Mouse (Mus musculus): Measurements from ENCODE around the gene Olfr1427.
"Not testable (repeated sequence)": the region's sequence is repeated elsewhere in the genome, so short reads cannot be mapped to it uniquely, and the experiment has no call there.

Gene Olfr1427

DNA sequence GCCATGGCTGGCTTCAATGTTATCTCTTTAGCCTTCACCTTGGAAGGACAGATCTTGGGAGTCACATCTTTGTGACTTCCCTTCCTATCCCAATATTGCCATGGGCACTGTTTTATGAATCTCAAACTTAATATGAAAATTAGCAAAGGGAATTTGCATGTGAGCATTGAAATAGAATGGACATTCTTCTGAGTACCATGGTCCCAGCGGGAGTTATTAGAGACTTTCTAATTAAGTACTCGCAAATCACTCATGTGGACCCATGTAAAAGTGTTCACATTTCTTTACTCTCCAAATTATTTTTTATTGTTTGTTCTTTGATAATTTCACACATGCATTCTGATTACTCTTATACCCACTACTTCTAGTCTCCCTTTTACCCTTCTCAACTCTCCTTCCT, at the start of gene Olfr1427:
Olfr1427 (minus strand) TSS at position 101 of the 400 bp plus-strand sequence.
- no peak for DNase-seq (ENCODE audit: low spot score)

DNA sequence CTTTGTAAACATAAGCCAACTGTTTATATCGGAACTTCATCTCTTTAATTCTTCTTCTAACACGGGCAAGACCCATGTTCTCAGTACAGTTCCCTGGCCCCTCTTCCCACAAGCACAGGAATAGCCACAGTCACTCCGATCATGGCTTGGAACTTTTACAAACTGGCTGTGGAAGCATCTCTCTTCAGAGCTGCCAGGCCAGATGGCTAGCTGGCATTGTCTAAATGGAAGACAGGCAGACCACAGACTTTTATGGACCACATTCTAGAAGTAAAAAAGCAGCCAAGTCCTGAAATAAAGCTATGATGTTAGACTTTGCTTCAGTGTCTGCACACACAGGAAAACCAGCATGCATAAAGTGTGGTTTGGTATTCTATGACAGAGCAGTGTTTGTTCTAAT, 42.3 kb upstream of the Olfr1427 start:
- DNase-seq (ENCODE audit: low spot score): no peak

- no peak for DNase-seq (ENCODE audit: low spot score)
These were observed 40.2 kb upstream of the Olfr1427 start for GRCm38 (mm10) chr19:12143356-12143755.

DNA sequence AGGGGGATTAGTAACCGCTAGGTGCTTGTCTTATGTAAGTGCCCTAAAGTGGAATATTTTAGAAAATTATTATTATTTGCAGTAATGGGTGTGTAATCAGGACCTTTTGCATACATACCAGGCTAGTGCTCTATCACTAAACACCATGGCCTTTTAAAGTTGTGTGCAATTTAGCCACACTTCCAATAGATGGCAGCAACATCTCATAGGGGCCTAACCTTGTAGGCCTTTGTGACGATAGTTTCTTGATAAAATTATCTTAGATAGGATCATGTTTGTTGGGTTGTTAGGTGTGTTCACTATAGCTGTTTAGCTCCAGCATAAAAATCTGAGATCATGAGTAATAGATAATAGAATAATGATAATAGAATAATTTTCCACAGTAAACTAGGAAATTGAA, 31.2 kb upstream of the Olfr1427 start:
- peak; percentile 62 for DNase-seq (ENCODE audit: low spot score)

DNA sequence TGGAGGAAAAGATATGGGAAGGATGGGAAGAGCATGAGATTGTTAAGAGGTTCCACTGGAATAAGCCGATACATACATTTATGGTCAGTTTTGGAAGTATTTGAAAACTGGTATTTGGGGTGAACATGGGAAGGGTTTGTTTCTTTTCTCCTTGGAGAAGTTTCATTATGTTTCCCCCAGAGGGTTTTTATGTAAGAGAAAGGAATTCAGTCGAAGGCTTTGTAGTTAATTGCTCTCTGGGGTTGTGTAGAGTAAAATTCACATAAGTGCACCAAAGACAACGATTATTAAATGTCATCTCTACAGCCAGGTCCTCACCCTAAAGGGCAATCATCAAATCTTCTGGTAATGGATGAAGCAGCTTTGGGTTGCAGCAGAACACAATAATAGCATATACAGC, 20.0 kb upstream of the Olfr1427 start, which contains the start of gene Olfr76:
Olfr76 (minus strand) TSS at position 101 of the 400 bp plus-strand sequence.
- no peak for DNase-seq (ENCODE audit: low spot score)

DNA sequence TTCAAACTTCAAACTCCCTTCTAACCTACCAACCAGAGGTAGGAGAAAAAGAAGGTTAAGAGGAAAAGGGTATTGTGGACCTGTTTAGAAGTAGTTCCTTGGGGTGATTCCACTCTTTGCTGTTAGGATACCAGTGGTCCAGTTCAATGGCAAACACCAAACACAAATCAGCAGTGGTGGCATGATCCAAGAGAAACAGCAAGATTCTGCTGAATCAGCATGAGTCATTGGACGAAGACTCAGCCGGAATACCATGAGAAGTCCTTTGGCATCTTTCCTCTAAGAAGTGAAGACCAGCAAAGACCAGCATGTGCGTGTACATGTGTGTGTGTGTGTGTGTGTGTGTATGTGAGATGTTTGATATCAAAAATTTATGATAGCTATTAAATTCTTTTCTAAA, 13.3 kb upstream of the Olfr1427 start:
- DNase-seq (ENCODE audit: low spot score): no peak

DNA sequence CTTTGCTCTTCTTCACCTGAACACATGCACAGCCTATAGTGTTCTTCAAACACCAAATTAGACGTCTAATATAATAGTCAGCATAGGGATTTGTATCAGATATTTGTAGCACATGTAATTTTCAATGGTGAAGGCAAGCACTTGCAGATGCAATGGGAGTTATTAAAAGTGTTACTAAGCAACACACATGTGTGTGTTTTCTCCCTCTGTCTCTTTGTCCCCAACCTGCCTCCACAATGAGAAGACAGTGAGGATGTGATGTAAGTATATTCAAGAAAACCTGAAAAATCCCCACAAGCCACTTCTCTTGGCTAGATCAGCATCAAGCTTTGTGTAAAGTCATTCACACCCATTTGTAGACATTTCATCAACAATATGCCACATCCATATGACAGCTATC, 12.7 kb upstream of the Olfr1427 start, which contains the start of gene Olfr1428:
Olfr1428 (minus strand) TSS at position 101 of the 400 bp plus-strand sequence.
- no peak for DNase-seq (ENCODE audit: low spot score)

DNA sequence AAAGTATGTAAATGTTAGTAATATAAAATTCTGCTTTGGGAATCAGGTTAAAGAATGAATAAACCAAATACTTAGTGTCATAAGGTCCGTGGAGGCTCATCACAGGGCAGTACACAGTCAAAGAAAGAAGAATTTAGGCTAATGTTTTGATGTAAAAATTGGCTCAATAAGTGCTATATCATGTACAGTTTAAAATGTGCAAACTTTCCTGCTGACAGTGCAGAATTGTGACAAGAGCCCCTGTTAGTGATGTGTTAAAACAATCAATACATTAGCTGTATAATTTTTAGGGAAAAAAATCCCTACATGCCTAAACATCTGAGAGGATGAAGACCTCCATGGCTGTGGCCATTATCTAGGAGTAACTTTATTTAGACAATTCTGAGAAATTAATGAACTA, 10.7 kb upstream of the Olfr1427 start:
- no peak for DNase-seq (ENCODE audit: low spot score)

GRCm38 (mm10) chr19:12104541-12104940, 1.4 kb upstream of the Olfr1427 start:
- DNase-seq (ENCODE audit: low spot score): no peak

DNA sequence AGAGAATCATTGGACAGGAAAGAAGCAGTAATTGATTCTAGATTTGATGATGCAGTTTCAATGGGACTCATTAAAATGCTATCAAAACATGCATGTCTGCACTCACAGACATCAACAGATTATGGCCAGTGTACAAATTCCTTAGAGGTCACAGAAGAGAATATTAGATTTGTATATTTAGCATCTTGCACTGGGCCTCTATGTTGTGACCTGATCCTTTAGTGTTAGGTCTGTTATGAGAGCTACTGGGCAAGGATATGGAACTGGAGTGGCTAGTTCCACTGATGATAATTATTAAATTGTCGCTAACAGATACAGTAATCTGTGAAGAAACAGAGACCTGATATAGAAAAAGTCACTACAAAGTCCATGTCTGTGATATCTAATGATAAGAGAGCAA, 11.2 kb downstream of the Olfr1427 start, which contains the start of gene Olfr1426:
Olfr1426 (minus strand) TSS at position 101 of the 400 bp plus-strand sequence.
- no peak for DNase-seq (ENCODE audit: low spot score)

- not testable (repeated sequence) for DNase-seq (ENCODE audit: low spot score)
These were observed 25.5 kb downstream of the Olfr1427 start, which contains the start of gene Olfr1425 for GRCm38 (mm10) chr19:12077631-12078030. Olfr1425 (minus strand) TSS chr19:12077731.

DNA sequence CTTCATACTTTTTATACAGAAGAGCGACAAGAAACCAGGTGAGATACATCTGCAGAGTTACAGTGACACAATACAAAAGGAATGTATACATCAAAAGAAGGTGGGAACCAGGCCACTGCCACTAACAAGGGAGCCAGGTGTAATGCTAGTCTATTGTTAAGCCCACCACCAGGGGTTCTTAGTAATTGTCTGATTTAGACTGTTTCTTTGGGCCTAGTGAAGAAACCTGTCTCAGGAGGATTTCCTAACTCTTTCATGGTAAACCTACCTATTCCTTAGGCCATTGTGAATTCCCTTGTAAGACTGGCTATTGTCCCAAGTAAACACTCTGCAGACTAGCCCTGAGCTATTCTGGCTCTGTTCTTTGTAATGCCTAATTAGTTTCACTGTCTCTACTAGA, 33.6 kb downstream of the Olfr1427 start:
- DNase-seq (ENCODE audit: low spot score): not testable (repeated sequence)

DNA sequence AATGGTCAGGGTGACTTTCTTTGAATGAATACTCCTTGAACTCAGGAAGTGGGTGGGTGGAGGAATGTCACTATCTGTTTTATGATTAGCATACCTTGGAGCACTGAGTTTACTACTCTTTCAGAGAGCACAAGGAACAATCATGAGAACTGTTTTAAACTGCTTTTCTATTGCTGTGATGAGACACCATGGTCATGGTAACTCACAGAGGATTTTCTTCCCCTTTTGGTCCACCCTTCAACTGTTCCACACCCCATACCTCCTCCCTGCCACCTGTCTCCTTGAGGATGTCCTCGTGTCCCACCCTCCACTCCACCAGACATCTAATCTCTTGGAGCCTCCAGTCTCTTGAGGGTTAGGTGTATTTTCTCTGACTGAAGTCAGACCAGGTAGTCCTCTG, 35.3 kb downstream of the Olfr1427 start:
- DNase-seq (ENCODE audit: low spot score): not testable (repeated sequence)

DNA sequence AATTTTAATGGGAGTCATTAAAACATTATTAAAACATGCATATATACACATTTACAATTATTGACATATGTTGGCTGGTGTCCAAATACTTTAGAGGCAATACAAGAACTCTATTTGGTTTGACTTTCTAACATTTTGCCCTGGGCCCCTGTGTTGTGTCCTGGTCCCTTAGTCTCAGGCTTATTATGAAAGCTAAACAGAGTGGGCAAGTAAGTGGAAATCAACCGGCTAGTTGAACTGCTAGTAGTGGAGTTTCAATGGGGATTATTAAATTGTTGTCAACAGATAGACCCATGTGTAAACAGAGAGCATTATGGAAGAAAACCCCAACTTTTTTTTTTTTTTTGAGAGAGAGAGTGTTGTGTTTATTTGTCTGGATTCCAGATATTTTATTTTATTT, 40.6 kb downstream of the Olfr1427 start, which contains the start of gene Olfr1424:
Olfr1424 (minus strand) TSS at position 101 of the 400 bp plus-strand sequence.
- DNase-seq (ENCODE audit: low spot score): not testable (repeated sequence)

Measured in adipocyte (in vitro differentiated cells).